Mouse (Mus musculus) lung, postnatal 25 days (tissue): ENCODE measurements around the gene Grin2d.

Experiments
- DNase-seq: peaks from one replicate; pipeline ENCODE4 v3.0.0; 2022; ENCODE audit warnings: low spot score

Grin2d gene

DNA sequence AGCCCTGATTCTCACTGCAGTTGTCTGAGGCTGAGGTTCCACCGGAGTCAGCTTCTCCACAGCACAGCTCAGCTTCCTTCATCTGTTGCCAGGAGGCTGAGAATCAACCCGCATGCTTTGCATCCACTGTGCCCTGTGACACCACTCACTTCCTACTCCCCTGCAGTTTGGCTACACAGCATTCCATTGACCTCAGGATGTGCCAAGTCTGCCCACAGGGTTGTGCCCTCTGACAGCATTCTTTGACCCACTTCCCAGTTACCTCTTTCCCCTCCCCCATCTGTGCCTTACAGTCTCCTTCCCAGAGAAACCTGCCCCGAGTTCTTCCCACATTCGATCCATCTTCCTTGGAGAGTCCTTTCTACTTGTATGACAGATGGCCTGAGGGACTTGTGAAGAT lies 95.9 kb downstream of the Grin2d start:
- DNase-seq, result no peak
